Mouse (Mus musculus) kidney, adult 2 months (tissue): Measurements from ENCODE around the gene Cc2d1a.

Experiments
- CTCF ChIP-seq: fragments of 200-500 bp; conservative IDR thresholded peaks from 2 replicates; pipeline ENCODE4 v1.5.1; 2011; ENCODE audit warnings: low read depth, mild to moderate bottlenecking, control low read depth, low read length, moderate library complexity, mixed read lengths; ENCODE audit not compliant: insufficient read depth, insufficient read length
- POLR2A ChIP-seq: fragments of 200-500 bp; IDR thresholded peaks from one replicate; pipeline ENCODE4 v1.6.1; 2011; ENCODE audit warnings: low read depth, low read length, control low read depth

DNA sequence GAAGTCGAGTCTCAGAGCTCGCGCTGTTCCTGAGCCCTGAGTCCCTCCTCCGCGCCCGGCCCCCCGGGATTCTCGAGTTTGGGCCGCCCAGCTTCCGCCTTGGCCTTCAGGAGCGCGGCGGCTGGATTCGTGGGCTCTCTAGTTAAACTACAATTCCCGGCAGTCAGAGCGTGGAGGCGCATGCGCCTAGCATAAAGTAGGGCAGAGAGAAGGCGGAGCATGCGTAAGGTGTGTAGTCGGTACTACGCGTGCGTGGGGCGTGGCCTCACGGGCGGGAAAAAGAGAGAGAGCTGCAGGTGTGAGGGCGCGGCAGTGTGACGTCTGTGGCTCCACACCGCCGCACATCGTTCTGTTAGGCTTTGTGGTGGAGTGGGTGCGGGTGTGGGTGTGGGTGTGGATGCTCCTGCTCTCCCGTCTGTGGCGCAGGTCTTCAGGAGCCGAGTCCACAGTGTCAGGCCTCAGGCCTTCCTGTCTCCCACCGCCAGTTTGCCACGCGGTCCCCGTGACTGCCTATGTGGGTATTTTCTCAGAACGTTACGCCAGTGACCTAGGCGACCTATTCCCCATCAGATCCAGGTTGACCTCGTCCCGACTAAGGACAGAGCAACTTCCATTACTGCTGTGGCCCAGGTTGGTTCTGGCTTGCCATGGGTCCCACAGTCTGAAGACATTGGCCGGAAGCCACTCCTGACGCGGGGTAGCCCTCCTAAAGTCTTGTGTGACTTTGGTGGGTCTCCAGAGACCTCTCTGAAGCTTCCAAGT lies at the start of gene Cc2d1a, which contains the start of gene 4930432K21Rik:
- TF ChIP-seq CTCF (no peak), POLR2A (no peak)
